Mouse (Mus musculus) intestine, embryonic 15.5 days (tissue): ENCODE measurements around the gene Pigk. TPM values are rescaled to one million over a fixed set of nuclear protein-coding genes. Genes with fewer than 3 reads are reported as not detected.

Source experiments
- ATAC-seq: fragments of 200-750 bp; cut with Nextera tagmentation; 2 replicates; pipeline ENCODE4 v1.8.0; 2017; ENCODE audit warnings: moderate TSS enrichment, moderate library complexity
- H3K27ac ChIP-seq: fragments of 300-500 bp; sonication (generic); 2 replicates; pipeline ENCODE4 v1.5.1; 2015; ENCODE audit warnings: mild to moderate bottlenecking, inconsistent platforms
- H3K27me3 ChIP-seq: fragments of 300-500 bp; sonication (generic); replicated peaks from 2 replicates; pipeline ENCODE4 v1.6.1; 2015; ENCODE audit warnings: inconsistent platforms
- H3K36me3 ChIP-seq: fragments of 300-500 bp; sonication (generic); 2 replicates; pipeline ENCODE4 v1.6.1; 2015; ENCODE audit warnings: inconsistent platforms
- H3K4me1 ChIP-seq: fragments of 300-500 bp; sonication (generic); replicated peaks from 2 replicates; pipeline ENCODE4 v1.6.1; 2015; ENCODE audit warnings: inconsistent platforms
- H3K4me2 ChIP-seq: fragments of 300-500 bp; sonication (generic); replicated peaks from 2 replicates; pipeline ENCODE4 v1.6.1; 2015; ENCODE audit warnings: mild to moderate bottlenecking, inconsistent platforms
- H3K4me3 ChIP-seq: fragments of 300-500 bp; sonication (generic); replicated peaks from 2 replicates; pipeline ENCODE4 v1.5.1; 2015; ENCODE audit warnings: inconsistent platforms
- H3K9ac ChIP-seq: fragments of 300-500 bp; sonication (generic); 2 replicates; pipeline ENCODE4 v1.6.1; 2015; ENCODE audit warnings: inconsistent platforms
- H3K9me3 ChIP-seq: fragments of 300-500 bp; sonication (generic); 2 replicates; pipeline ENCODE4 v1.6.1; 2016; ENCODE audit warnings: inconsistent platforms
- WGBS: fragments of 180-500 bp; shearing (Covaris S2); methylation state at CpG from one replicate; pipeline ENCODE4 v1.1.7; 2015; 5-methylcytosine and 5-hydroxymethylcytosine counted together
- polyA plus RNA-seq: library from polyadenylated mRNA; unstranded; fragments of >200 nt; fragmentation: Nextera tagmentation; extraction: Ambion mirVana; gene quantifications from 2 replicates; pipeline ENCODE4 v1.2.1, GENCODE M21; 2015

Pigk gene
- polyA plus RNA-seq, 1 experiment from 2014 or later, result 36.6 TPM

DNA sequence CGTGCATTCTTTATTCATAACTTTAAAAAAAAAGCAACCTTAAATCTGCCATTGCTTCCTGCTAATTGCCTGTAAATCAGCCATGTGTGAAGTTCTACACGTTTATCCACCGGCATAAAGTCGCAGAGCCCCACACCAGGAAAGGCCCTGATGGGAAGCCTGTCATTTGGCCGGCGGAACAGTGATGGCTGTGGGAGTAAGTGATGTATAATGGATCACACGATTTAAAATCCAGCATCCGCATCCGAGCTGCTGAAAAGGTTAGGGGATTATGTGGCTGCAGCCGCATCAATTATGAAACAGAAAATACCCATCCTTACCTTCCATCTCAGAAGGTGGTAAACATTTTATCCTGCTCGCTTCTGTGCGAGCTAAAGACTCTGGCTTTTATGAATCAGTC is 158.2 kb downstream of the Pigk start:
- Histone ChIP-seq H3K27ac (no peak overlapping the region), H3K9me3 (no peaks in the 10 kb centered on the region), H3K4me3 (no peak overlapping the region), H3K4me1 (no peaks in the 10 kb centered on the region), H3K9ac (no peak overlapping the region), H3K36me3 (no peaks in the 10 kb centered on the region), H3K4me2 (no peak overlapping the region), H3K27me3 (no peaks in the 10 kb centered on the region)
- 82% methylated on average over 12 of the region's 12 CpGs for WGBS
- ATAC-seq, result no peak

DNA sequence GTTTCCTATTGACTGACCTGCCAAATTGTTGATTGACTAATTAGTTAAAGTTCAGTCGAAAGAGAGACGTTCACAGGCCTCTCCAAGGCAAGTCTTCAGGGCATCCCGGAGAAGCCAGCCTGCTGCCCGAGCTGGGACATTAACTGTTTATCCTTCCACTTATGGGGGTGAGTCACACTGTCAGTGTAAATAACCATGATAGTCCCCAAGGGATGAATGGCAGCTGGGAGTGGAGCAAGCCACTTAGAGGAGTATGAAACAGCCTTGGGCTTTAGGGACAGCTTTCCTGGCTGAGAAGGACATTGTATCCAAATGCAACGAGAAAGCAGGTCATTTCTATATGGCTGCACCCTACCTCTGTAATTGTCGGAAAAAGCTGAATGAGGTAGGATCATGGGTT is 158.7 kb downstream of the Pigk start:
- ATAC-seq, result no peak
- no peaks in the 10 kb centered on the region for H3K27me3 ChIP-seq
- H3K36me3 ChIP-seq, result no peaks in the 10 kb centered on the region
- no peak overlapping the region for H3K4me2 ChIP-seq
- H3K9me3 ChIP-seq, result no peaks in the 10 kb centered on the region
- 61% methylated on average over 6 of the region's 6 CpGs for WGBS
- no peaks in the 10 kb centered on the region for H3K4me1 ChIP-seq
- no peak overlapping the region for H3K27ac ChIP-seq
- no peak overlapping the region for H3K9ac ChIP-seq
- H3K4me3 ChIP-seq, result no peak overlapping the region

DNA sequence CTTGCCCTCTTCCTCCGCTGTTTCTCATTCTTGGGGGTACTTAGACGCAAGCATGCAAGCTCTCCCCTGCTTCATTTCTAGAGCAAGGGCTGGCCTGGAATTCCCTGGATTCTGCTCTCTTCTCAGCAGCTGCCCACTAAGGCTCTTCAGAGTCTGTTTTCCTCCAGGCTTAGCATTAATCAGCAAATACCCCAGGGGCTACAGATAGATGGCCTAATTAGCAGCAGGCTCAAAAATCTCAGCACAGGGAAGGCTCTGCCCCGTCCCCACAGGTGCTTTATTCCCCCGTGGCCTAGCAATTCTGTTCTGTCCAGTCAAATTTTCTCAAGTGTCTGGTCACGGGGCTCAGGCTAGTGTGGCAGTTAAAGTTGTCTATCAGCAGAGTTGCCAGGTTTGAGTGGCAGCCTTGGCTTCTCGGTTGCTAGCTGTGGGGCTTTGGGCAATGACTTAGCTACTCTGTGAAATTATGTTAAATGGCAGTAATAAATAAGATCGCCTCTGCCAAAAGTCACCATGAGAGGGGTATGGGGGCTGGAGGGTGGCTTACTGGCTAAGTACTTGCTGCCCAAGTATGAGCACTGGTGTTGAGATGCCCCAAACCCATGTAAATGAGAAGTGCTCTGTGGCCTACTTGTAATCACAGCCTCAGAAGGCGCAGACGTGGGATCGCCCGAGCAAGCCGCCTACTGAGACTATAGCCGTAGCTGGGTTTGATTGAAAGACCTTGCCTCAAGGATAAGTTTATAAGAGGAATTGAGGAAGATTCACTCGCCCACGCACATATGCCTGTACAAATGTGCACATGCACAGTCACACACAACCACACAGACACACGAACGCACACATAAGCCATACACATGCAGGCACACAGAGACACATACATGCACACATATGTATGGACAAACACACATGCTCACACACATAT is 160.8 kb downstream of the Pigk start:
- H3K27me3 ChIP-seq, result no peaks in the 10 kb centered on the region
- 92% methylated on average over 17 of the region's 17 CpGs for WGBS
- no peak for ATAC-seq

DNA sequence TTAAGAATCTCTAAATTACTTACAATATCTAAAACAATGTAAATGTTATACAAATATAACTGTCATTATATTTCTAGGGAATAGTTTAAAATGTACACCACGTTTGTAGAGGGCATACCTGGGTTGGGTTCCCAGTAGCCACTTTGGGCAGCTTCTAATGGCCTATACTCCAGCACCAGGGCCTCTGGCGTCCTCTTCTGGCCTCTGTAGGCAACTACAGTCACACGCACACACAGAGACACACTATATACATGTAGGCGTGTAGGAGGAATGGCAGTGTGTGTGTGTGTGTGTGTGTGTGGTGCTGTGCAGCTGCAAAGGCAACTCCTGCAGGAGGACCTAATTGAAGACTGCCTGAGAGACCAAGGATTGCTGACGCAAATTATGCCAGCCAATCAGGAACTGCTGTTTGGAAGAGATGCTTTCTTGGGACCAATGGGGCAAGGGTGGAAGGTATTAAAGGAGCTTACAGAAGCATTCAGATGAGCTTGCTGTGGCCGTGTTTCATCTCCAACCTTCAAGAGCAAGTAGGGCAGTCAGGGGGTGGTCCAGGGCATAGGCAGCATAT is 161.9 kb downstream of the Pigk start:
- 83% methylated on average over 6 of the region's 6 CpGs for WGBS
- Histone ChIP-seq H3K4me3 (no peak overlapping the region), H3K9ac (no peak overlapping the region), H3K4me2 (no peak overlapping the region), H3K36me3 (no peaks in the 10 kb centered on the region), H3K27me3 (no peaks in the 10 kb centered on the region), H3K4me1 (peaks cover 3% of the 10 kb centered on the region; the same call in 1 of the 2 replicates), H3K27ac (no peak overlapping the region), H3K9me3 (no peaks in the 10 kb centered on the region)
- ATAC-seq, result no peak

More for the DNA sequence above, 160.8 kb downstream of the Pigk start:
- H3K9me3 ChIP-seq, result no peaks in the 10 kb centered on the region
- no peaks in the 10 kb centered on the region for H3K4me1 ChIP-seq
- no peak overlapping the region for H3K27ac ChIP-seq
- H3K9ac ChIP-seq, result no peak overlapping the region
- no peak overlapping the region for H3K4me3 ChIP-seq
- H3K4me2 ChIP-seq, result no peak overlapping the region
- H3K36me3 ChIP-seq, result no peaks in the 10 kb centered on the region

DNA sequence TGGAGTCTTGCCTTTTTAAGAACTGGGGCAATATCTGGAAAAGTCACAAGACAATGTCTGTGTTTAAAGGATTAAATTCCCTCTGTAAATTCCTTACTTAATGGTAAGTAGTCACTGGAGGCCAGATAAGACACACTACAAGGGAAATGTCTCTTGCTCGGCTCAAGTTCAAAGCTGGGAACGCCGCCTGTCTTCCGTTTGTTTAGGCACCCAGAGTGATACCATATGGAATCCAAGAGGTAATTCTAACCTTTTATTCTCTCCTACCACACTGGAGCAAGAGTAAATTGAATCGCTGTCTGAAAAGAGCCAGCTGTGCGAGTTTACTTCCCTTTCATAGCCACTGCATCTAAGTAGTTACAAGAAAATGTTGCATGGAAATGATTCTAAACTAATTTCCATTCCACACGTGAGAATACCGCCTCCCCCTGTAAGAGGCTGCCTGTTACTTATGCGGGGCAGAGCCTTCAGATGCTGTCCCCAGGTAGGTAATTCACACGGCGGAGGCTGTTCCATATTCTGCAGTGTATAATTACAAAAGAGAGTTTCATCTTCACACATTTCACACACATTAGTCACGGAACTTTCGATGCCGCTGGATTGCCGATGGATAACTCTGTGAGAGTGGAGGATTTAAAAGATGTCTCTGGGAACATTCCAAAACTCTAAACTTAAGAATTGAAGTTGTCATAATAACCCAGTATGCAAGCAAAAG is 166.4 kb downstream of the Pigk start:
- Histone ChIP-seq H3K9ac (no peak overlapping the region), H3K36me3 (no peaks in the 10 kb centered on the region), H3K9me3 (no peaks in the 10 kb centered on the region), H3K27me3 (no peaks in the 10 kb centered on the region), H3K4me3 (no peak overlapping the region), H3K27ac (no peak overlapping the region), H3K4me2 (peak overlapping the region; percentile 38), H3K4me1 (peaks cover 6% of the 10 kb centered on the region; the same call in 1 of the 2 replicates)
- ATAC-seq, result peak; percentile 36; the same call in 1 of the 2 replicates
- WGBS, result 41% methylated on average over 15 of the region's 15 CpGs

DNA sequence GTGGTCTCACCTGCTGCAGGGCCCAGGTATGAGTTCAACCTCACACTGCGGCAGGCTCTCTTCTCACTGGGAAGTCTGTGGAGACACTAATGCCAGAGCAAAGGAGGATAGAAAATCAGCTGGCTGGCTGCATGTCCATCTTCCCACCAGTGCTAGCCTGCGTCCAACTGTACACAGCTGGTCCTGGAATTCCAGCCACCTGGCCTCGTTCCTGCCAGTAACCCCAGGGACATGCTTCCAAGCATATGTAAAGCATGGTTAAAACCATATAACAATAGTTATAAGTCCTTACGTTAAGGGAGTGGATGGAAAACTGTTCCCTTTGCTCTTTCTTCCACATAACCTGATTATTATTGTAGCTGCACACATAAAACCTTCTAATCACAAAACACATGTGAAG is 167.8 kb downstream of the Pigk start:
- no peak for ATAC-seq
- no peaks in the 10 kb centered on the region for H3K27me3 ChIP-seq

DNA sequence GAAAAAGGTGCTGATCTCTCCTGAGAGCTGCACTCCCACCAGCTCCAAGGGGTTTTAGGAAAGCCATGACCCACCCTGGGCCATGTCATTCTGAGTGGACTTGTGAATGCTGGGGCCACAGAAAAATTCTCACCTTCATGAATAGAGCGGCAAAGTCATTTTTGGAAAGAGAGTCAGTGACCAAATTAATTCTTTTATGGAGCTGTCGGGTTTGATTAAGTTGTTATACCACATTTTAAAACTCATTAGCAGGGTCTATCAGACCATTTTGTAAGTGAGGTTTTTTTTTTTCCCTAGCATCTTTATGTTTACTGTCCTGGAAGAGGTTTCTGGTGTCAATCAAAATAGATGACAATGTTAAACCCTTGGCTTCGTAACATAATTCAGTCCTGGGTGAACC is 169.7 kb downstream of the Pigk start:
- Histone ChIP-seq H3K4me3 (no peak overlapping the region), H3K27me3 (no peaks in the 10 kb centered on the region), H3K4me1 (peaks cover 6% of the 10 kb centered on the region; the same call in 1 of the 2 replicates), H3K4me2 (no peak overlapping the region), H3K27ac (no peak overlapping the region), H3K9me3 (no peaks in the 10 kb centered on the region), H3K36me3 (no peaks in the 10 kb centered on the region), H3K9ac (no peak overlapping the region)
- WGBS, result 81% methylated on average over 3 of the region's 3 CpGs
- ATAC-seq, result no peak

More for the DNA sequence above, 167.8 kb downstream of the Pigk start:
- no peaks in the 10 kb centered on the region for H3K9me3 ChIP-seq
- H3K4me3 ChIP-seq, result no peak overlapping the region
- H3K36me3 ChIP-seq, result no peaks in the 10 kb centered on the region
- H3K4me2 ChIP-seq, result no peak overlapping the region
- no peak overlapping the region for H3K27ac ChIP-seq
- WGBS, result 66% methylated on average over 4 of the region's 4 CpGs
- H3K9ac ChIP-seq, result no peak overlapping the region
- H3K4me1 ChIP-seq, result peaks cover 6% of the 10 kb centered on the region; the same call in 1 of the 2 replicates

DNA sequence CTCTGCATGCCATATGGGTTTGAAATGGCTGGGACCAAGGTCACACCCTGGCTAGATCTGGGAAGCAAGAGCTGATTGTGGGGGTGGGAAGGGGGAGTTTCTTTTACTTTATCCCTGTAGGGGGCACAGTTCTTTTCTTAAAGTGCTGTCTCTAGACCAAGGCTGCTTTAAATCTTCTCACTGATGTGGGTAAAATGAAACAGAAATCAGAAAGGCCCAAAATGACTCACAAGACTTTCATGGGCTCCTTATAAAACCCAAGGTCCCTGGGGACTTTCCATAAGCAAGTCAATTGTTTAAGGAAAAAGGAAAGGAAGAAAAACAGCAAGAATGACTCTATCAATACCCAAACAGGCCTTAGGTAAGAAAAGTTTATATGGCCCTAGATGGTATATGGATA is 172.8 kb downstream of the Pigk start:
- Histone ChIP-seq H3K9ac (no peak overlapping the region), H3K27me3 (no peaks in the 10 kb centered on the region), H3K9me3 (no peaks in the 10 kb centered on the region), H3K27ac (no peak overlapping the region), H3K36me3 (no peaks in the 10 kb centered on the region), H3K4me2 (no peak overlapping the region), H3K4me1 (0 out of 2 replicates have a peak, but pooled peaks cover under 1% of the 10 kb centered on the region), H3K4me3 (no peak overlapping the region)
- ATAC-seq, result no peak

DNA sequence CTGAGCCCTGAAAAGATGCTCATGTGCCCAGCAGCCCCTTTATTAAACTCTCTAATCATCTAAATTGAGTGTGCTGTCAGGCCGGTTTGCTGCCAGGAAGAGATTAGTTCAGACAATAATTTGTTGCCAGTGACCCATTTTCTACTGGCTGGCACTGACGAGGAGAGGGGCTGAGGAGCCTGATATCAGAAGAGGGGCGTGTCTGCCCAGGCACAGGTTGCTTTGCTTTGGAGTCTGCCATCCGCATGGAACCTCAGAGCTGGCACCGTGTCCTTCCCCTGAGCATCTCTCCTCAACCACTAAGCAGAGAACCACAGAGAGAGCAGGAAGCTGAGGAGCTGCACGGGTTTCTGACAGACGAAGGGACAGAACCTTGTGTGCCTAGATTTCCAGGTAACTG is 174.2 kb downstream of the Pigk start:
- Histone ChIP-seq H3K9ac (no peak overlapping the region), H3K27me3 (no peaks in the 10 kb centered on the region), H3K4me3 (no peak overlapping the region), H3K4me1 (no peaks in the 10 kb centered on the region), H3K9me3 (no peaks in the 10 kb centered on the region), H3K27ac (no peak overlapping the region), H3K4me2 (no peak overlapping the region), H3K36me3 (no peaks in the 10 kb centered on the region)
- no peak for ATAC-seq
- WGBS, result 71% methylated on average over 7 of the region's 7 CpGs

DNA sequence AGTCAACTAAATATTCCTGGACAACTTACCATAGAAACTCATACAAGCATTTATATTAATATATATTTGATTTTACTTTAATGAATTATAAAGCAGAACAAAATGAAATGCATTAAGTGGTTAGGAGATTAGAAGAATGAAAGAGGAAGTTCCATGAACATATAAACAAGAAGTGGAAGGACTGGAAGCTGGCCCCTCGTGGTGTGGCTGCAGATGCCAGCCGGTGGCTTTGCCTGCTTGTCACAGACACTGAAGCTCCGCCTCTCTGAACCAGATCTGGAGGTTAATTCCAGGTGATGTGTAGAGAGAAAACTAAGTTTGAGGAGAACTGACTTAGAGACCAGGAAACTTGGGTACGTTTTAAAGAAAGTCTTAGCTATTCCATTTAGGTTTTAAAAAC is 181.0 kb downstream of the Pigk start:
- Histone ChIP-seq H3K9me3 (no peaks in the 10 kb centered on the region), H3K9ac (no peak overlapping the region), H3K36me3 (no peaks in the 10 kb centered on the region), H3K27me3 (no peaks in the 10 kb centered on the region), H3K4me1 (no peaks in the 10 kb centered on the region), H3K4me2 (no peak overlapping the region), H3K4me3 (no peak overlapping the region), H3K27ac (no peak overlapping the region)
- 42% methylated on average over 4 of the region's 4 CpGs for WGBS
- ATAC-seq, result no peak

DNA sequence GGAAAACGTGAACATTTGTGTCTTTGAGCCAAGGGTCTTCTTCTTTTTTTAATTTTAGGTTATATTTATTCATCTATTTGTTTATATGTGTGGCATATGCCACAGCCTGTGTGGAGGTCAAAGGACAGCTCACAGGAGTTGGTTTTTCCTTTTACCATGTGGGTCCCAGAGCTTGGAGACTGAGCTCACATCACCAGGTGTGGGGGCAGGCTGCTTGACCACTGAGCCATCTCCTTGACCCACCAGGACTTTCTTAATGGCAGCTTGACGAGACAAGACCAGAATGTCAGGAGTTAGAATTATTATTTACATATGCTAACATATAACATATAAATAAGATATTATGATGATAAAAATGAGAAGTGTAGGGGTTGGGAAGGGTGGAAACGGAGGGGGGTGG is 182.2 kb downstream of the Pigk start:
- Histone ChIP-seq H3K36me3 (no peaks in the 10 kb centered on the region), H3K4me3 (no peak overlapping the region), H3K4me1 (no peaks in the 10 kb centered on the region), H3K4me2 (no peak overlapping the region), H3K9ac (no peak overlapping the region), H3K9me3 (no peaks in the 10 kb centered on the region), H3K27ac (no peak overlapping the region), H3K27me3 (no peaks in the 10 kb centered on the region)
- ATAC-seq, result no peak
- 73% methylated on average over 3 of the region's 3 CpGs for WGBS

DNA sequence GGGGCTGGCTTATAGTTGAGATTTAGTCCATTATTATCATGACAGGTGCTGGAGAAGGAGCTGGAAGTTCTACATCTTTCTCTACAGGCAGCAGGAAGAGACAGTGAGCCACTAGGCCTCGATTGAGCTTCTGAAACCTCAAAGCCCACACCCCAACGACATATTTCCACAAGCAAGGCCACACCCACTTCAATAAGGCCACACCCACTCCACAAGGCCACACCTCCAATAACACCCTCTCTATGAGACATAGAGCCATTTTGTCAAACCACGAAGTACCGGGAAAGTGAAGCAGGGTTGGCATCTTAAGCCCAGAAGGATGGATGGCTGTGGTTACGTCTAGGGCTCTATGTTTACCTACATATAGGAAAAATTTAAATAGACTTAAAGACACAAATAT is 183.3 kb downstream of the Pigk start:
- no peak overlapping the region for H3K27ac ChIP-seq
- no peaks in the 10 kb centered on the region for H3K4me1 ChIP-seq
- no peak overlapping the region for H3K4me2 ChIP-seq
- H3K4me3 ChIP-seq, result no peak overlapping the region
- no peaks in the 10 kb centered on the region for H3K36me3 ChIP-seq
- no peaks in the 10 kb centered on the region for H3K9me3 ChIP-seq
- no peaks in the 10 kb centered on the region for H3K27me3 ChIP-seq
- ATAC-seq, result no peak
- H3K9ac ChIP-seq, result no peak overlapping the region
- 83% methylated on average over 5 of the region's 5 CpGs for WGBS
